8 mouse cellular contexts compared by ENCODE assay signal in the genomic region with DNA sequence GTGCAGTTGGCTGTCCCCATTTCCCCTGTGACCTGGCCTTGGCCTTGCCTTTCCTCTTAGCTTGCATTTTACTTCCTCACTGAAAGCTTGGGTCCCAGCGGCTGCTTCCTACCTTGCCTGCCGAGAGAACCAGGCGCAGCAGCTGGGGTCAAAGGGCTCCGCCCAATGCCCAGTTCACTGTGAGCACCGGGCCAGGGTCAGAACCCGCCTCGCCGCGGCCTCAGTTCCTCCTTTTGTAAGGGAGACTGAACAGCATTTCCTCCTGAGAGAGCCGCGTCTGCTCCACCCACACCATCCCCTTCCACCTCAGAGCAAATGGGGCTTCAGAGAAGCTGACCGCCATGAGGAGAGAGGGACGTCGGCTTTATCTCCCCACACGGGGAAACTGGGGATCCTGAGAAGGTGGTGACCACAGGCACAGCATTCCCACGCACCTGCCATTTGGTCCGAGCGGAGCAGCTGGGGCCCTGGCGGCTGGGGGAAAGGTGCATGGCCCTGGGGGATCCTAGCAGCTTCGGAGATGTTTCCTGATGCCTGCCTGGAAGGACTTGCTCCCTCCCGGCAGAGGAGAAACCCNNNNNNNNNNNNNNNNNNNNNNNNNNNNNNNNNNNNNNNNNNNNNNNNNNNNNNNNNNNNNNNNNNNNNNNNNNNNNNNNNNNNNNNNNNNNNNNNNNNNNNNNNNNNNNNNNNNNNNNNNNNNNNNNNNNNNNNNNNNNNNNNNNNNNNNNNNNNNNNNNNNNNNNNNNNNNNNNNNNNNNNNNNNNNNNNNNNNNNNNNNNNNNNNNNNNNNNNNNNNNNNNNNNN. TPM values are rescaled to one million over a fixed set of nuclear protein-coding genes. Genes with fewer than 3 reads are reported as not detected.
DNase-seq lines count a peak whose midpoint lies in the region; ATAC-seq and TF ChIP-seq lines count a peak whose summit lies in the region.

No protein-coding gene starts in this region.

- peak overlapping the region; percentile 54 for H3K9ac ChIP-seq in hindbrain, embryonic 12.5 days
- 0 out of 2 replicates have a peak overlapping the region, but pooled peaks have one; percentile 7 for H3K9ac ChIP-seq in limb, embryonic 15.5 days

- DNase-seq in left cerebral cortex, adult 2 months (ENCODE audit: extremely low spot score in 1 of 2, low spot score in 2 of 2), result no peak
- no peak for DNase-seq in left cerebral cortex, postnatal 14 days (ENCODE audit: low spot score in 2 of 2)
- DNase-seq in cerebellum, adult 8-10 months, result no peak
- no peak for DNase-seq in cerebellum, adult 9-10 months

- 11% methylated on average over 21 of the region's 21 CpGs for WGBS in hindbrain, embryonic 12.5 days
- WGBS in limb, embryonic 15.5 days, result 27% methylated on average over 21 of the region's 21 CpGs

- H3K36me3 ChIP-seq in hindbrain, embryonic 12.5 days, result no peaks in the 10 kb centered on the region
- H3K36me3 ChIP-seq in limb, embryonic 15.5 days, result no peaks in the 10 kb centered on the region

- H3K4me3 ChIP-seq in left cerebral cortex, adult 2 months, result peak overlapping the region; percentile 37
- H3K4me3 ChIP-seq in hindbrain, embryonic 12.5 days, result peak overlapping the region; percentile 12; the same call in 1 of the 2 replicates
- 0 out of 2 replicates have a peak overlapping the region, but pooled peaks have one; percentile 13 for H3K4me3 ChIP-seq in limb, embryonic 15.5 days

- H3K27me3 ChIP-seq in hindbrain, embryonic 12.5 days, result peaks cover 6% of the 10 kb centered on the region; the same call in 1 of the 2 replicates
- H3K27me3 ChIP-seq in limb, embryonic 15.5 days, result no peaks in the 10 kb centered on the region

- H3K4me2 ChIP-seq in hindbrain, embryonic 12.5 days (replicated peaks), result peak overlapping the region; percentile 36
- H3K4me2 ChIP-seq in limb, embryonic 15.5 days, result peak overlapping the region; percentile 12; the same call in 1 of the 2 replicates

- peak overlapping the region; percentile 70 for H3K27ac ChIP-seq in left cerebral cortex, adult 2 months
- H3K27ac ChIP-seq in hindbrain, embryonic 12.5 days, result no peak overlapping the region; the same call in 1 of the 2 replicates
- H3K27ac ChIP-seq in limb, embryonic 15.5 days, result peak overlapping the region; percentile 70; the same call in 1 of the 2 replicates

- intact Hi-C loops in left cerebral cortex, adult 2 months (cut with DNase I), result no loop called here
- intact Hi-C loops in left cerebral cortex, postnatal 14 days (cut with DNase I), result no loop called here

- peak; percentile 58 for ATAC-seq in erythroblast, adult 5-6 weeks (replicated peaks; ENCODE audit: low FRiP score, poor library complexity, severe bottlenecking)
- no peak for ATAC-seq in hindbrain, embryonic 12.5 days (ENCODE audit: low FRiP score)
- no peak for ATAC-seq in limb, embryonic 15.5 days (ENCODE audit: insufficient number of reproducible peaks, low FRiP score, low TSS enrichment, low read depth)
- peak; percentile 86 for ATAC-seq in monocyte, adult 5-6 weeks (replicated peaks; ENCODE audit: insufficient number of reproducible peaks, low FRiP score, low TSS enrichment, poor library complexity, severe bottlenecking)

- peaks cover 25% of the 10 kb centered on the region for H3K4me1 ChIP-seq in hindbrain, embryonic 12.5 days
- H3K4me1 ChIP-seq in limb, embryonic 15.5 days, result peaks cover 57% of the 10 kb centered on the region

- no peak for TF ChIP-seq CTCF in left cerebral cortex, adult 2 months (IDR thresholded peaks at IDR 0.05)

- H3K9me3 ChIP-seq in hindbrain, embryonic 12.5 days (replicated peaks), result no peaks in the 10 kb centered on the region
- no peaks in the 10 kb centered on the region for H3K9me3 ChIP-seq in limb, embryonic 15.5 days

RNA-seq across cellular contexts. Expression of gene Ube2v1, which starts 42.9 kb away (rescaled TPM):
- 100 to 1,000 TPM; 244 to 274 TPM for total RNA-seq in left cerebral cortex, adult 2 months (2021)
- total RNA-seq in left cerebral cortex, postnatal 14 days (2021), result 100 to 1,000 TPM; 215 to 250 TPM
- 134 and 176 TPM in 2 replicates for total RNA-seq in erythroblast, adult 5-6 weeks (2015; ENCODE audit: low replicate concordance)
- total RNA-seq in erythroblast, adult 5-6 weeks (2017; ENCODE audit: low replicate concordance), result 150 and 202 TPM in 2 replicates
- 290 and 291 TPM in 2 replicates for polyA plus RNA-seq in hindbrain, embryonic 12.5 days (2016; fragmentation: Nextera tagmentation; extraction: Ambion mirVana)
- 289 and 315 TPM in 2 replicates for polyA plus RNA-seq in limb, embryonic 15.5 days (2015; fragmentation: Nextera tagmentation; extraction: Ambion mirVana)
- 43.7 to 97.6 TPM (median 59.7 TPM) in 3 replicates for total RNA-seq in monocyte, adult 5-6 weeks (2017)

RNA-seq across cellular contexts. Expression of gene Snai1, which starts 51.0 kb away (rescaled TPM):
- under 1 TPM; 0.56 to 0.70 TPM for total RNA-seq in left cerebral cortex, adult 2 months (2021)
- total RNA-seq in left cerebral cortex, postnatal 14 days (2021), result under 1 TPM; 0.86 to 0.95 TPM
- not detected in 2 replicates for total RNA-seq in erythroblast, adult 5-6 weeks (2015; ENCODE audit: low replicate concordance)
- 0.70 TPM in 1 of 2 replicates, not detected in the other for total RNA-seq in erythroblast, adult 5-6 weeks (2017; ENCODE audit: low replicate concordance)
- polyA plus RNA-seq in hindbrain, embryonic 12.5 days (2016; fragmentation: Nextera tagmentation; extraction: Ambion mirVana), result 30.1 and 39.0 TPM in 2 replicates
- polyA plus RNA-seq in limb, embryonic 15.5 days (2015; fragmentation: Nextera tagmentation; extraction: Ambion mirVana), result 52.6 and 61.2 TPM in 2 replicates
- not detected in 3 replicates for total RNA-seq in monocyte, adult 5-6 weeks (2017)

Comparison
In these comparisons a context has a peak if more than half of its experiments do, and no peak if none do; other contexts are left out.
1. ATAC-seq: peak in erythroblast, adult 5-6 weeks (single experiment) and monocyte, adult 5-6 weeks (single experiment); none in hindbrain, embryonic 12.5 days (single experiment) and limb, embryonic 15.5 days (single experiment).
2. Peak in every context shown above with its lines, with median percentiles within 50 percentile points of each other: H3K4me3 ChIP-seq.